In the genomic region with DNA sequence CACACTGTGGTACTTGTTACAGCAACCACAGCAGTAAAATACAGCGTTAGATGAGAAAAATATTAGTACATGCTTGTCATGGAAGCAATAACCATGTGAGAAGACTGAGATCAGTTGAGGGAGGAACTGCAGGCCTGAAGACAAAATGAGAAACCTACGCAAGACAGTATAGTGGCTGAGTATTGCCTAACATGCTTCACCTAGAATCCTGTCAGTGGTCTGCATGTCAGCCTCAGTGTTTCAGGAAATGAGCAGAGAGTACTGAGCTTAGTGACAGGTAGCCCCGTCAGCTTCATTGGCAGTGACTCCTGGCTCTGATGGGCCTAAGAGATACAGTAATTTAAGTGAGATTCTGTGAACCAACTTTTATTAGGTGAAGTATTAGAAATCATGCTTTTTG, we compare ENCODE assay signal across 38 mouse cellular contexts. TPM values are rescaled to one million over a fixed set of nuclear protein-coding genes. Genes with fewer than 3 reads are reported as not detected.
DNase-seq lines count a peak whose midpoint lies in the region; ATAC-seq lines count a peak whose summit lies in the region.
"Had no signal": no experiment of that assay in that cellular context is flagged by ENCODE, and none has a peak within 500 bp of the region (broad histone marks: within the 10 kb centered on the region; RNA-seq: fewer than 3 reads in every experiment).

No protein-coding gene starts in this region.

- no peaks in the 10 kb centered on the region for H3K36me3 ChIP-seq in heart, embryonic 10.5 days
- H3K36me3 ChIP-seq: heart, embryonic 15.5 days; hindbrain, embryonic 13.5 days; limb, embryonic 12.5 days; liver, embryonic 13.5 days; midbrain, embryonic 12.5 days; neural tube, embryonic 13.5 days; stomach, embryonic 15.5 days had no signal

- WGBS in heart, embryonic 10.5 days = 60% methylated on average over 3 of the region's 3 CpGs

- H3K9me3 ChIP-seq in heart, embryonic 10.5 days = no peaks in the 10 kb centered on the region
- H3K9me3 ChIP-seq: heart, embryonic 15.5 days; hindbrain, embryonic 13.5 days; megakaryocyte, embryonic 14.5 days; stomach, embryonic 15.5 days had no signal

- H3K4me3 ChIP-seq in heart, embryonic 10.5 days = no peak overlapping the region
- H3K4me3 ChIP-seq: erythroblast, embryonic 14.5 days; gastrocnemius, adult 2 months; heart, embryonic 15.5 days; hindbrain, embryonic 13.5 days; left cerebral cortex, adult 2 months; limb, embryonic 12.5 days; liver, embryonic 13.5 days; megakaryocyte, embryonic 14.5 days; midbrain, embryonic 12.5 days; neural tube, embryonic 13.5 days; stomach, embryonic 15.5 days had no signal

- peak; percentile 90 for ATAC-seq in megakaryocyte progenitor cell, adult 5-6 weeks (replicated peaks; ENCODE audit: poor library complexity)
- ATAC-seq: forebrain, embryonic 16.5 days; intestine, embryonic 16.5 days; Patski had no signal

- no peaks in the 10 kb centered on the region for H3K4me1 ChIP-seq in heart, embryonic 10.5 days
- H3K4me1 ChIP-seq: heart, embryonic 15.5 days; hindbrain, embryonic 13.5 days; limb, embryonic 12.5 days; liver, embryonic 13.5 days; megakaryocyte, embryonic 14.5 days; midbrain, embryonic 12.5 days; neural tube, embryonic 13.5 days; stomach, embryonic 15.5 days had no signal

- no peaks in the 10 kb centered on the region for H3K27me3 ChIP-seq in heart, embryonic 10.5 days (ENCODE audit: insufficient read depth, poor library complexity, severe bottlenecking)
- H3K27me3 ChIP-seq: heart, embryonic 15.5 days; hindbrain, embryonic 13.5 days; limb, embryonic 12.5 days; liver, embryonic 13.5 days; megakaryocyte, embryonic 14.5 days; midbrain, embryonic 12.5 days; neural tube, embryonic 13.5 days; stomach, embryonic 15.5 days had no signal

- peak; percentile 76 for DNase-seq in heart, adult 11 months
- no peak for DNase-seq in heart, embryonic 10.5 days (ENCODE audit: low spot score)
- DNase-seq in lung, postnatal 36 days = peak; percentile 28
- DNase-seq in lung, postnatal 25 days (ENCODE audit: low spot score) = no peak
- DNase-seq in layer of hippocampus, adult 8-10 months (ENCODE audit: low spot score in 2 of 2) = no peak
- no peak for DNase-seq in ovary, postnatal 10 days (ENCODE audit: low spot score)
- DNase-seq: adrenal gland, postnatal 10 days; cerebellum, adult 11-12 months; cerebellum, postnatal 10 days; gastrocnemius, adult 2 months; gastrocnemius, postnatal 36 days; kidney, adult 9 months; kidney, postnatal 10 days; liver, embryonic 13.5 days; retina, postnatal 1 day; right cerebral cortex, postnatal 25 days; thymus, postnatal 14 days had no signal

- no peak overlapping the region for H3K27ac ChIP-seq in heart, embryonic 10.5 days
- H3K27ac ChIP-seq: gastrocnemius, adult 2 months; heart, embryonic 15.5 days; hindbrain, embryonic 13.5 days; left cerebral cortex, adult 2 months; limb, embryonic 12.5 days; liver, embryonic 13.5 days; midbrain, embryonic 12.5 days; neural tube, embryonic 13.5 days; stomach, embryonic 15.5 days had no signal

RNA-seq across cellular contexts. Expression of a gene that starts 0.6 kb away (rescaled TPM):
- polyA plus RNA-seq in heart, embryonic 10.5 days (2016; fragmentation: Nextera tagmentation; extraction: Ambion mirVana) = not detected in 2 replicates
- 7.0 and 8.2 TPM in 2 replicates for total RNA-seq in megakaryocyte progenitor cell, adult 5-6 weeks (2015)
- 8.3 and 12.4 TPM in 2 replicates for total RNA-seq in megakaryocyte progenitor cell, adult 5-6 weeks (2017)
- not detected for total RNA-seq in layer of hippocampus, adult 8-10 months (2022)
- total RNA-seq: adrenal gland, postnatal 10 days; gastrocnemius, adult 2 months; gastrocnemius, postnatal 36 days; heart, postnatal 25 days; layer of hippocampus, postnatal 10 days; left cerebral cortex, adult 2 months; left cerebral cortex, postnatal 25 days; MEL; midbrain, postnatal 0 days had no signal
- polyA plus RNA-seq: cortical plate, adult 2 months; embryonic facial prominence, embryonic 14.5 days; erythroblast, embryonic 14.5 days; forebrain, embryonic 11.5 days; forebrain, embryonic 16.5 days; heart, embryonic 15.5 days; hindbrain, embryonic 13.5 days; limb, embryonic 12.5 days; liver, embryonic 13.5 days; midbrain, embryonic 12.5 days; midbrain, postnatal 0 days; neural tube, embryonic 13.5 days; Patski had no signal

Comparison
In these comparisons a context has a peak if more than half of its experiments do, and no peak if none do; other contexts are left out.
1. DNase-seq: peak in heart, adult 11 months (single experiment) and lung, postnatal 36 days (single experiment); none in heart, embryonic 10.5 days (single experiment), lung, postnatal 25 days (single experiment), layer of hippocampus, adult 8-10 months (0 of 2) and ovary, postnatal 10 days (single experiment).
2. RNA of a gene that starts 0.6 kb away (total RNA-seq): 7.0 to 12.4 TPM in megakaryocyte progenitor cell, adult 5-6 weeks; not detected in layer of hippocampus, adult 8-10 months; every median in the first group is over 4 times any median in the second.